Mouse (Mus musculus) CH12.LX (cell line): Measurements from ENCODE around the gene Gm17521. TPM values are rescaled to one million over a fixed set of nuclear protein-coding genes. Genes with fewer than 3 reads are reported as not detected.
"Not testable (repeated sequence)": the region's sequence is repeated elsewhere in the genome, so short reads cannot be mapped to it uniquely, and the experiment has no call there.

ENCODE experiments used
- DNase-seq: peaks from one replicate; pipeline ENCODE4 v3.0.0-alpha.2; 2013; ENCODE audit errors: extremely low read depth
- H3K27ac ChIP-seq: 2 replicates; pipeline ENCODE4 v1.5.1; 2012; ENCODE audit warnings: low read depth, mild to moderate bottlenecking, control low read depth, moderate library complexity; ENCODE audit not compliant: insufficient read depth
- H3K27me3 ChIP-seq: replicated peaks from 2 replicates; pipeline ENCODE3; 2012; ENCODE audit warnings: inconsistent platforms
- H3K36me3 ChIP-seq, 2 experiments: replicated peaks in 1 of 2; 2 replicates each; pipeline versions ENCODE3 to v1.6.1; 2012; ENCODE audit warnings: inconsistent platforms in 1 of 2, low read length in 1 of 2, mild to moderate bottlenecking in 1 of 2, mixed read lengths in 1 of 2, moderate library complexity in 1 of 2; ENCODE audit not compliant: control insufficient read depth in 1 of 2, insufficient read depth in 1 of 2
- H3K4me1 ChIP-seq, 2 experiments: 2 replicates each; pipeline ENCODE4 v1.6.1; 2012; ENCODE audit warnings: inconsistent platforms in 1 of 2, moderate library complexity in 1 of 2; ENCODE audit not compliant: insufficient read depth in 2 of 2, control insufficient read depth in 1 of 2
- H3K4me2 ChIP-seq: 2 replicates; pipeline ENCODE4 v1.6.1; 2012; ENCODE audit warnings: low read depth, mild to moderate bottlenecking, control low read depth; ENCODE audit not compliant: poor library complexity, insufficient read depth, severe bottlenecking
- H3K4me3 ChIP-seq, 3 experiments: fragments of 150-350 bp in 1 of 3; sonication (generic) in 1 of 3; replicated peaks in 1 of 3; 2 replicates each; pipeline versions ENCODE3 to v1.5.1; 2011 to 2012; ENCODE audit warnings: low read depth in 2 of 3, low read length in 2 of 3, mild to moderate bottlenecking in 2 of 3, moderate library complexity in 2 of 3, control low read depth in 1 of 3, improper control_type of control experiment in 1 of 3, inconsistent platforms in 1 of 3, mixed read lengths in 1 of 3; ENCODE audit not compliant: poor library complexity in 1 of 3
- H3K79me2 ChIP-seq: replicated peaks from 2 replicates; pipeline ENCODE4 v1.6.1; 2012; ENCODE audit warnings: mild to moderate bottlenecking, moderate library complexity; ENCODE audit not compliant: control insufficient read depth, poor library complexity, insufficient read depth, severe bottlenecking; ENCODE audit errors: extremely low read depth
- H3K9ac ChIP-seq: 2 replicates; pipeline ENCODE4 v1.6.1; 2012; ENCODE audit warnings: low read depth, mild to moderate bottlenecking, control low read depth, moderate library complexity; ENCODE audit not compliant: insufficient read depth
- H3K9me3 ChIP-seq: replicated peaks from 2 replicates; pipeline ENCODE3; 2012; ENCODE audit warnings: low read length, inconsistent platforms, mixed read lengths
- CTCF ChIP-seq, 2 experiments: IDR thresholded peaks in 1 of 2; conservative IDR thresholded peaks in 1 of 2; 2 replicates each; pipeline ENCODE4 v1.5.1; 2011 to 2012; ENCODE audit warnings: low read depth in 2 of 2, low read length in 2 of 2, improper control_type of control experiment in 1 of 2, inconsistent platforms in 1 of 2, mild to moderate bottlenecking in 1 of 2, moderate library complexity in 1 of 2
- E2F4 ChIP-seq: IDR thresholded peaks from 2 replicates; pipeline ENCODE4 v1.6.1; 2011; ENCODE audit warnings: low read depth, low read length, improper control_type of control experiment; ENCODE audit not compliant: insufficient replicate concordance
- JUN ChIP-seq: IDR thresholded peaks from 2 replicates; pipeline ENCODE4 v1.6.1; 2011; ENCODE audit warnings: low read depth, mild to moderate bottlenecking, low read length, improper control_type of control experiment, moderate library complexity; ENCODE audit not compliant: insufficient read depth
- MAX ChIP-seq: IDR thresholded peaks from 2 replicates; pipeline ENCODE4 v1.6.1; 2011; ENCODE audit warnings: low read length, improper control_type of control experiment
- POLR2AphosphoS2 ChIP-seq: IDR thresholded peaks from 2 replicates; pipeline ENCODE4 v1.6.1; 2011; ENCODE audit warnings: low read depth, low read length, improper control_type of control experiment
- RAD21 ChIP-seq: IDR thresholded peaks from 2 replicates; pipeline ENCODE4 v1.6.1; 2011; ENCODE audit warnings: low read depth, mild to moderate bottlenecking, low read length, improper control_type of control experiment, moderate library complexity
- USF2 ChIP-seq: conservative IDR thresholded peaks from 2 replicates; pipeline ENCODE4 v1.6.1; 2011; ENCODE audit warnings: low read depth, low read length, improper control_type of control experiment
- ZNF384 ChIP-seq: IDR thresholded peaks from 2 replicates; pipeline ENCODE4 v1.6.1; 2012; ENCODE audit warnings: low read depth, low read length, improper control_type of control experiment, inconsistent platforms
- dilution Hi-C: fragments of 300-500 bp; cut with MboI; formaldehyde crosslinking; loops from 2 replicates; pipeline ENCODE4 v1.14.3; 2020; ENCODE audit warnings: low sequenced_read_pairs; ENCODE audit not compliant: extremely low pct_unique_long_range_greater_than_20kb, extremely low pct_ligation_motif_present
- in situ Hi-C: fragments of 300-500 bp; cut with MboI; formaldehyde crosslinking; loops from 3 replicates; pipeline ENCODE4 v1.14.3; 2019; ENCODE audit warnings: low sequenced_read_pairs, low pct_ligation_motif_present, low pct_unique_long_range_greater_than_20kb, mixed read lengths
- polyA plus RNA-seq: library from polyadenylated mRNA; unstranded; fragments of >175 nt; gene quantifications from 2 replicates; pipeline ENCODE4 v1.2.1, GENCODE M21; 2012; ENCODE audit warnings: low read depth; ENCODE audit not compliant: insufficient read length
- total RNA-seq, 2 experiments: library from RNA; depleted of rRNA; stranded (reverse); fragments of 300-350 nt in 1 of 2; fragments of >200 nt in 1 of 2; gene quantifications; 2 replicates each; pipeline ENCODE4 v1.2.3; 2012 to 2014

Gene Gm17521
- total RNA-seq (2012; rRNA removed) (not detected in 2 replicates), total RNA-seq (2014; rRNA removed) (not detected in 2 replicates), polyA plus RNA-seq (not detected in 2 replicates)

DNA sequence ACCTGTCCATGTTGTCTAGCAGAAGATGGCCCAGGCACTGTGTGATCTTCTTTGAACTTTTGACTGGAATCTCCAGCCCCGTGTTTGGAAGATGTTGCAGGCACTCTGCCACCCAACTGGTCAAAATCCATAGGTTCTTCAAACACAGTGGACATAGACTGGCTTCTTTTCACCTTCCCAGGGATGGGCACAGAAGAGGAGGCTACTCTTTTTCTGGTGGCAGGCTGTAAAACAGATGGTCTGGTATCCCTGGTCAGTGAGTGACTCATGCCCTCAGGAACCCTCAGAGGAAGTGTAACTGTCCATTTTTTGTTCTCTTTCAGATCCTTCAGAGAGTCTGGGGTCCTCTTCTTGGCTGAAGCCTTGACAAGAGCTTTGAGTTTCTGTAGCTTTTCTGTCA is at the start of gene Gm17521:
Gene Gm17521, minus strand, starts transcription at position 101 of the 400 bp plus-strand sequence.
- H3K79me2 ChIP-seq, H3K9me3 ChIP-seq, DNase-seq, H3K4me3 ChIP-seq, H3K4me1 ChIP-seq, H3K27me3 ChIP-seq, H3K27ac ChIP-seq, H3K4me2 ChIP-seq, H3K36me3 ChIP-seq, in situ Hi-C loops, H3K9ac ChIP-seq, dilution Hi-C loops: not testable (repeated sequence)

DNA sequence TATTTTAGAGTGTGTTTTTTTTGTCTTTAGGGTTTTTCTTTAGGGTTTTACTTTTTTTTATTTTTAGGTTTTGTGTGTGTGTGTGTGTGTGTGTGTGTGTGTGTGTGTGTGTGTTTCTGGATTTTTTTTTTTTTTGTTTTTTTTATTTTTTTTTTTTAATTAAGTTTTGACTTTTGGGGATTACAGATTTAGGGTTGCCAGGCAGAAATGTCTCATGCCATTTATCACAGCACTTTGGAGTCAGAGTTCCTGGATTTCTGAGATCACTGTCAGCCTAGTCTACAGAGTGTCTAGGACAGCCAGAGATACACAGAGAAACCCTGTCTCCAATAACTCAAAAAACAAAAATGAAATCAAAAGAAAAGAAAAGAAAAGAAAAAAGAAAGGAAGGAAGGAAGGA is 14.5 kb upstream of the Gm17521 start:
- Histone ChIP-seq H3K9ac (no peak overlapping the region), H3K27me3 (no peaks in the 10 kb centered on the region), H3K4me1 (no peaks in the 10 kb centered on the region), H3K36me3 (no peaks in the 10 kb centered on the region), H3K27ac (no peak overlapping the region), H3K9me3 (no peaks in the 10 kb centered on the region), H3K4me2 (no peak overlapping the region), H3K79me2 (no peaks in the 10 kb centered on the region), H3K4me3 (no peak overlapping the region)
- no peak for TF ChIP-seq MAX
- TF ChIP-seq JUN = no peak
- TF ChIP-seq POLR2AphosphoS2 = no peak
- TF ChIP-seq USF2 = no peak
- no peak for DNase-seq
- dilution Hi-C loops = no loop called here
- in situ Hi-C loops = no loop called here

DNA sequence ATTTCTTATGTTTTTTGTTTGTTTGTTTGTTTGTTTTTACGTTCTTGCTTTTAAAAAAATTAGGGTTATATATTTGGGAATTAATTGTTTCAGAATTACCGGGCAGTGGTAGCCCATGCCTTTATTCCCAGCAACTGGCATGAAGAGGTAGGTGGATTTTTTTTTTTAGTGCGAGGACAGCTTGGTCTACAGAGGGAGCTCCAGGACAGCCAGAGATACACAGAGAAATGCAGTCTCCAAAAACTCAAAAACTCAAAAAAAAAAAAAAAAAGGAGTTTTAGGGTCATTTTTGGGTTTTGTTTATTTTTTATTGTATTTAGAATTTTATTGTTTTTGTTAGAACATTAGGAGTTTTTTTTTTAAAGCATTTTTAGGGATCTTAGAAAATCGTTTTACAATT is 14.0 kb upstream of the Gm17521 start:
- H3K27me3 ChIP-seq = no peaks in the 10 kb centered on the region
- no peak overlapping the region for H3K9ac ChIP-seq
- no peaks in the 10 kb centered on the region for H3K36me3 ChIP-seq
- H3K4me2 ChIP-seq = no peak overlapping the region
- H3K79me2 ChIP-seq = no peaks in the 10 kb centered on the region
- in situ Hi-C loops = no loop called here
- no peaks in the 10 kb centered on the region for H3K4me1 ChIP-seq
- DNase-seq = no peak
- TF ChIP-seq E2F4 (no peak), RAD21 (peak; percentile 10; the same call in 1 of the 2 replicates), ZNF384 (peak; percentile 79), CTCF (conservative IDR thresholded peaks at IDR 0.05 in 1 of 2, IDR thresholded peaks at IDR 0.05 in 1 of 2; ENCODE audit: low read depth in 2 of 2, low read length in 2 of 2) (0 out of 4 replicates have a peak, but pooled peaks of 1 of the 2 experiments have one; percentile 8)
- no peak overlapping the region for H3K4me3 ChIP-seq
- no peaks in the 10 kb centered on the region for H3K9me3 ChIP-seq
- dilution Hi-C loops = no loop called here
- H3K27ac ChIP-seq = no peak overlapping the region

Other genes starting within 250 kb of the Gm17521 start
- not detected in 2 replicates for gene Cldn34c1, start 73.8 kb upstream of the Gm17521 start, total RNA-seq (2012; rRNA removed)
- gene Cldn34c1, start 73.8 kb upstream of the Gm17521 start, total RNA-seq (2014; rRNA removed) = not detected in 2 replicates
- not detected in 2 replicates for gene Cldn34c1, start 73.8 kb upstream of the Gm17521 start, polyA plus RNA-seq
- not detected in 2 replicates for gene Srsx, start 192.8 kb upstream of the Gm17521 start, total RNA-seq (2012; rRNA removed)
- gene Srsx, start 192.8 kb upstream of the Gm17521 start, total RNA-seq (2014; rRNA removed) = not detected in 2 replicates
- gene Srsx, start 192.8 kb upstream of the Gm17521 start, polyA plus RNA-seq = not detected in 2 replicates
- gene Gm17577, start 217.2 kb upstream of the Gm17521 start, total RNA-seq (2012; rRNA removed) = not detected in 2 replicates
- gene Gm17577, start 217.2 kb upstream of the Gm17521 start, total RNA-seq (2014; rRNA removed) = not detected in 2 replicates
- gene Gm17577, start 217.2 kb upstream of the Gm17521 start, polyA plus RNA-seq = not detected in 2 replicates